Mouse (Mus musculus) forebrain, postnatal 0 days (tissue): Measurements from ENCODE around the gene Emc1. TPM values are rescaled to one million over a fixed set of nuclear protein-coding genes. Genes with fewer than 3 reads are reported as not detected.

Experiments used
- ATAC-seq: fragments of 200-750 bp; cut with Nextera tagmentation; 2 replicates; pipeline ENCODE4 v1.8.0; 2017; ENCODE audit warnings: mild to moderate bottlenecking, moderate library complexity
- DNase-seq: peaks from one replicate; pipeline ENCODE4 v3.0.0-alpha.2; 2015
- H3K27ac ChIP-seq: fragments of 300-500 bp; sonication (generic); 2 replicates; pipeline ENCODE4 v1.5.1; 2014; ENCODE audit warnings: low read depth, mild to moderate bottlenecking, antibody characterized with exemption, low read length, moderate library complexity, mixed read lengths
- H3K27me3 ChIP-seq: fragments of 300-500 bp; sonication (generic); 2 replicates; pipeline ENCODE4 v1.6.1; 2014; ENCODE audit warnings: mild to moderate bottlenecking, low read length, mixed read lengths; ENCODE audit not compliant: insufficient read depth
- H3K36me3 ChIP-seq: fragments of 300-500 bp; sonication (generic); 2 replicates; pipeline ENCODE4 v1.6.1; 2014; ENCODE audit warnings: mild to moderate bottlenecking, moderate library complexity; ENCODE audit not compliant: insufficient read depth
- H3K4me1 ChIP-seq: fragments of 300-500 bp; sonication (generic); 2 replicates; pipeline ENCODE4 v1.6.1; 2014; ENCODE audit warnings: antibody characterized with exemption; ENCODE audit not compliant: insufficient read depth
- H3K4me2 ChIP-seq: fragments of 300-500 bp; sonication (generic); 2 replicates; pipeline ENCODE4 v1.6.1; 2014; ENCODE audit warnings: low read depth, mild to moderate bottlenecking, moderate library complexity
- H3K4me3 ChIP-seq: fragments of 300-500 bp; sonication (generic); 2 replicates; pipeline ENCODE4 v1.5.1; 2014; ENCODE audit warnings: low read depth, low read length, mixed read lengths
- H3K9ac ChIP-seq: fragments of 300-500 bp; sonication (generic); 2 replicates; pipeline ENCODE4 v1.6.1; 2014; ENCODE audit warnings: mild to moderate bottlenecking
- H3K9me3 ChIP-seq: fragments of 300-500 bp; sonication (generic); 2 replicates; pipeline ENCODE4 v1.6.1; 2016; ENCODE audit warnings: low read length
- CTCF ChIP-seq: sonication (generic); IDR thresholded peaks from 2 replicates; pipeline ENCODE4 v1.5.1; 2016; ENCODE audit warnings: antibody characterized with exemption, control low read depth, low read depth
- WGBS: fragments of 180-500 bp; shearing (Covaris S2); extraction: QIAGEN DNeasy Blood & Tissue Kit; methylation state at CpG from one replicate; pipeline ENCODE4 v1.1.7; 2014; 5-methylcytosine and 5-hydroxymethylcytosine counted together
- polyA plus RNA-seq: library from polyadenylated mRNA; unstranded; fragments of >200 nt; fragmentation: Nextera tagmentation; extraction: Ambion mirVana; gene quantifications from 2 replicates; pipeline ENCODE4 v1.2.1, GENCODE M21; 2015
- total RNA-seq: library from RNA; depleted of rRNA; stranded (reverse); fragments of >200 nt; gene quantifications from 2 replicates; pipeline ENCODE4 v1.2.3, GENCODE M21; 2014

Emc1 gene
- total and polyA plus RNA-seq, 2 experiments from 2014 or later, result 41.4 to 65.8 TPM

- Histone ChIP-seq H3K4me1 (peaks cover 5% of the 10 kb centered on the region; the same call in 1 of the 2 replicates), H3K36me3 (peaks cover 66% of the 10 kb centered on the region), H3K9ac (no peak overlapping the region), H3K9me3 (no peaks in the 10 kb centered on the region), H3K4me3 (no peak overlapping the region), H3K4me2 (no peak overlapping the region), H3K27me3 (no peaks in the 10 kb centered on the region), H3K27ac (no peak overlapping the region)
- WGBS, result 91% methylated on average over 3 of the region's 3 CpGs
- DNase-seq (no peak), ATAC-seq (no peak)
- TF ChIP-seq CTCF, result no peak
Observed at GRCm38 (mm10) chr4:139357211-139357610, 4.8 kb downstream of the Emc1 start.

- H3K9me3 ChIP-seq, result no peaks in the 10 kb centered on the region
- no peaks in the 10 kb centered on the region for H3K27me3 ChIP-seq
- H3K4me3 ChIP-seq, result no peak overlapping the region
- ATAC-seq (no peak), DNase-seq (no peak)
- H3K36me3 ChIP-seq, result peaks cover 95% of the 10 kb centered on the region
- H3K9ac ChIP-seq, result no peak overlapping the region
- 94% methylated on average over 11 of the region's 11 CpGs for WGBS
- no peaks in the 10 kb centered on the region for H3K4me1 ChIP-seq
- no peak overlapping the region for H3K4me2 ChIP-seq
- H3K27ac ChIP-seq, result no peak overlapping the region
- TF ChIP-seq CTCF, result no peak
Observed at GRCm38 (mm10) chr4:139360761-139361548, 8.6 kb downstream of the Emc1 start.

- Histone ChIP-seq H3K4me1 (no peaks in the 10 kb centered on the region), H3K4me3 (no peak overlapping the region), H3K9ac (no peak overlapping the region), H3K27me3 (no peaks in the 10 kb centered on the region), H3K36me3 (peaks cover 89% of the 10 kb centered on the region), H3K4me2 (no peak overlapping the region), H3K9me3 (no peaks in the 10 kb centered on the region), H3K27ac (no peak overlapping the region)
- 96% methylated on average over 3 of the region's 3 CpGs for WGBS
- no peak for DNase-seq
- no peak for ATAC-seq
- TF ChIP-seq CTCF, result no peak
Observed at GRCm38 (mm10) chr4:139367336-139367735, 14.9 kb downstream of the Emc1 start.

GRCm38 (mm10) chr4:139368038-139368437 is 15.7 kb downstream of the Emc1 start:
- H3K4me1 ChIP-seq, result no peaks in the 10 kb centered on the region
- DNase-seq (no peak), ATAC-seq (no peak)
- no peak overlapping the region for H3K4me2 ChIP-seq
- 94% methylated on average over 5 of the region's 5 CpGs for WGBS
- no peak for TF ChIP-seq CTCF
- H3K27ac ChIP-seq, result no peak overlapping the region
- no peaks in the 10 kb centered on the region for H3K27me3 ChIP-seq
- no peak overlapping the region for H3K4me3 ChIP-seq
- H3K36me3 ChIP-seq, result peaks cover 89% of the 10 kb centered on the region
- no peak overlapping the region for H3K9ac ChIP-seq
- no peaks in the 10 kb centered on the region for H3K9me3 ChIP-seq

- Histone ChIP-seq H3K4me3 (no peak overlapping the region), H3K36me3 (peaks cover 73% of the 10 kb centered on the region), H3K9me3 (no peaks in the 10 kb centered on the region), H3K9ac (no peak overlapping the region), H3K4me1 (no peaks in the 10 kb centered on the region), H3K4me2 (no peak overlapping the region), H3K27me3 (no peaks in the 10 kb centered on the region), H3K27ac (no peak overlapping the region)
- WGBS, result 94% methylated on average over 4 of the region's 4 CpGs
- DNase-seq (no peak), ATAC-seq (no peak)
- TF ChIP-seq CTCF, result no peak
Observed at GRCm38 (mm10) chr4:139373130-139373529, 20.7 kb downstream of the Emc1 start.

- no peak for ATAC-seq
- Histone ChIP-seq H3K4me1 (no peaks in the 10 kb centered on the region), H3K27me3 (no peaks in the 10 kb centered on the region), H3K9me3 (no peaks in the 10 kb centered on the region), H3K36me3 (peaks cover 70% of the 10 kb centered on the region), H3K9ac (no peak overlapping the region), H3K4me2 (no peak overlapping the region), H3K4me3 (no peak overlapping the region), H3K27ac (no peak overlapping the region)
- DNase-seq, result no peak
- no peak for TF ChIP-seq CTCF
- 97% methylated on average over 10 of the region's 10 CpGs for WGBS
Observed at GRCm38 (mm10) chr4:139373531-139373930, 21.1 kb downstream of the Emc1 start.

GRCm38 (mm10) chr4:139379719-139380118 is 27.3 kb downstream of the Emc1 start:
- H3K9ac ChIP-seq, result peak overlapping the region; percentile 54
- H3K4me3 ChIP-seq, result peak overlapping the region; percentile 66
- ATAC-seq (no peak), DNase-seq (no peak)
- H3K4me1 ChIP-seq, result peaks cover 5% of the 10 kb centered on the region; the same call in 1 of the 2 replicates
- 13% methylated on average over 8 of the region's 8 CpGs for WGBS
- TF ChIP-seq CTCF, result no peak
- H3K27ac ChIP-seq, result peak overlapping the region; percentile 70
- H3K9me3 ChIP-seq, result no peaks in the 10 kb centered on the region
- H3K27me3 ChIP-seq, result no peaks in the 10 kb centered on the region
- H3K36me3 ChIP-seq, result peaks cover 18% of the 10 kb centered on the region
- peak overlapping the region; percentile 74 for H3K4me2 ChIP-seq
